Mouse (Mus musculus) cerebellum, postnatal 10 days (tissue): ENCODE data around the gene Rapgefl1.
"Not testable (repeated sequence)": the region's sequence is repeated elsewhere in the genome, so short reads cannot be mapped to it uniquely, and the experiment has no call there.

Experiments used
- DNase-seq, 2 experiments: peaks; one replicate each; pipeline ENCODE4 v3.0.0; 2021; ENCODE audit warnings: mixed read lengths in 2 of 2

The Rapgefl1 gene

GRCm38 (mm10) chr11:98816706-98817239 lies 19.8 kb upstream of the Rapgefl1 start:
- DNase-seq = no peak

DNA sequence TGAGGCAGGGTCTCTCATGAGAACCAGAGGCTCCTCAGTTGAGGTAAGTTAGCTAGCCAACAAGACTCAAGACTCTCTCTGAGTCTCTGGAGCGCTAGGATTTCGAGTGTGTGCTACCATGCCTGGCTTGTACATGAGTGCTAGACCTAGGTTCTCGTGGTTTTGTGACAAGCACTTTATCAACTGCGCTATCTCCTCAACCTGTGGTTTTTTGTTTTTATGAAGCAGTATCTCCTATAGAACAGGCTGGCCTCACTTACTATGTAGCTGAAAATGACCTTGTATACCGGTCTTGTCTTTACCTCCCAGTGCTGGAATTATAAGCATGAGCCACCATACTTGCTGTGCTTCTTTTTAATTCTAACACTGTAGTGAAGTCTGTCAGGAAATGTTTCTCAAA lies 15.6 kb upstream of the Rapgefl1 start:
- DNase-seq = no peak

DNA sequence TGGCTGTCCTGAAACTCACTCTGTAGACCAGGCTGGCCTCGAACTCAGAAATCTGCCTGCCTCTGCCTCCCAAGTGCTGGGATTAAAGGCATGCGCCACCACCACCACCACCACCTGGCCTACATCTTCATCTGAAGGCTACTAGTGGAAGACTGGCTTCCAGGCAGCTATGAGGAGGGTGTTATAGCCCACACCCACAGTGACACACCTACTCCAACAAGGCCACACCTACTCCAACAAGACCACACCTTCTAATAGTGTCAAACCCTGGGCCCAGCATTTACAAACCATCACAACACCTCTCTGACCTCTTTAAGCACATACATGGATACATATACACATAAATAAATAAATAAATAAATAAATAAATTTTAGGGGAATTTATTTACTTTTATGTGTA lies 10.5 kb upstream of the Rapgefl1 start:
- not testable (repeated sequence) for DNase-seq

DNA sequence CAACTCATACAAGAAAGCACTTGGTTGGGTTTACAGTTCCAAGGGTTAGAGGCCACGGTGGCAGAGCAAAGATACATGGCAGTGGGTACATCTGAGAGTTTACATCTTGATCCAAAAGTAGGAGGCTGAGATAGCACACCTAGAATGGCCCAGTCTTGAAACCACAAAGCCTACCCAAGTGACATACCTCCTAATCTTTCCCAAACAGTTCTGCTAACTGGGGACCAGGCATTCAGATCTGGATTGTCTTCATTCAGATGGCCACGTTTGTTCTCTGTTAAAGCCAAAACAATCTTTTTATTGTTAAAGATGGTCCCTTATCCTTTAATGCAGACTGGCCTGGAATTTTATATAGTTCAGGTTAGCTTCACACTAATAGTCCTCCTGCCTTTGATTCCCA lies 8.7 kb upstream of the Rapgefl1 start:
- DNase-seq = no peak

- DNase-seq = peak; percentile 45 to 69
Measured at GRCm38 (mm10) chr11:98829091-98829775, 7.4 kb upstream of the Rapgefl1 start.

DNA sequence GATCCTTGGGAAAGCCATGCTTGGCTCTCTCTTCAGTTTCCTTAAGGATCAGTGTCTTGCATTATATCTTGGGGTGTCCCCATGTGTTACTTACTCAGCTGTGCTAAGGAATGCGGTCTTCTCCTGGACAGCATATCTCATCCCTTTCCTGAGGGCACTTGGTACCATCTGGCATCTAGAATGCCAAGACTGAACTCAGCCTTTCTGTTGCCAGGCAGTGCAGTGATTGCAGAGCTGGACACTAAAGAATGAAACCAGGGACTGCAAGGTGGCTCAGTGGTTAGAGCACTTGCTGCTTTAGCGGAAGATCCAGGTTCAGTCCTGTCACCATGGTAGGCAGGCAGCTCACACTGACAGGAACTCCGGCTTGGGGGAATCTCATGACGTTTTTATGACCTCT lies 6.7 kb upstream of the Rapgefl1 start:
- DNase-seq = no peak

DNA sequence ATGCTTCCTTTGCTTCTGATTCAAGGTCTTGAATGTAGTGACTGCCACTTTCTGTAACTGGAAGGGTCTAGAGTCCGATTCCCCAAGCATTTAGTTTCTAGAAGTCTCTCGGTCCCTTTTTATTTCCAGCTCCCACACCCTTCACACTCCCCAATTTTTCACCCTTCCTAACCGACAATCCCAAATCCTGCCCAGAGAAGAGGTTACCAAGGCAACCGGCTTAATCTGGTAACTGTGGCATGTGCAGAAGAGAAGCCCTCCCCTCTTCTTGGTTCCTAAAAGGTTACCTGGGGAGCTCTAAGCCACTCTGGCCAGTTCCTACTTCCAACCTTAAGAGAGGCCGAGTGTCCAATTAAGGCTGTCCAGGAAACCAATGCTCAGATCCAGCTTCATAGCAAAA lies 1.3 kb upstream of the Rapgefl1 start:
- no peak for DNase-seq

DNA sequence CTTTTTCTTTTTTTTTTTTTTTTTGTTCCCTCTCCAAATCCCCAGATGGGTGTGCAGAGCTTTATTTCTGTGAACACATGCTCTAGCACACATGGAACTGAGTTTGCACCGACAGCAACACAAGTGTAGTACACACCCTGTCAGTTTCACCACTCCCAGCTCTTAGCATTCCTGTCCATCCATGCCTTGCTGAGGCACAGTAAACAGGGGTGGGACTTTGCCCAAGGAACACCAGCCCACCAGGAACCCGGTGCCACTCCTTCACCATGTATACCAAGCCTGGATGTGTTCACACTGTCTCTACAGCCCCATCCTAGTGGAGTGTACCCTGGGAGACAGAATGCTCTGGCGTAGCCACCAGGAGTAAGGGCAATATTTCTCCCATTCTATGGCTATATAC lies 860 bp upstream of the Rapgefl1 start:
- no peak for DNase-seq

DNA sequence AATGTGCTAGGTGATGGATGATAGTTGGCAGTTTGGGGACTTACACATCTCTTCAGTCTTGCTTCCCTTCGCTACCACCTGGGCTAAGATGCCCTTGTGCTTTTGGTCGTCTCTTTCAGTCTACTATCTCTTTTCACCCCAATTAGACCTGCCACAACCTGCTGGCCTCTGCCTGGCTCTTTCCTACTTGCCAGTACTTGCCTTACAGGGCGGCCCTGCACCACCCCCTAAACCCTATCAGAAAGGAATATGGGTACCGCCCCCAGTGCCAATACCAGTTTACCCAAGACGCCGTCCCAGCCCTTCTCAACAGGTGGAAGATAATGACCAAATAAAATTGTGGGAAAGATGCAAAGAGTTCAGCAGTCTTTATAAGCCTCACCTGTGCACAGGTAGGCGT lies 457 bp upstream of the Rapgefl1 start:
- DNase-seq = no peak

- DNase-seq = no peak
Measured at GRCm38 (mm10) chr11:98837231-98837704, 683 bp downstream of the Rapgefl1 start.

DNA sequence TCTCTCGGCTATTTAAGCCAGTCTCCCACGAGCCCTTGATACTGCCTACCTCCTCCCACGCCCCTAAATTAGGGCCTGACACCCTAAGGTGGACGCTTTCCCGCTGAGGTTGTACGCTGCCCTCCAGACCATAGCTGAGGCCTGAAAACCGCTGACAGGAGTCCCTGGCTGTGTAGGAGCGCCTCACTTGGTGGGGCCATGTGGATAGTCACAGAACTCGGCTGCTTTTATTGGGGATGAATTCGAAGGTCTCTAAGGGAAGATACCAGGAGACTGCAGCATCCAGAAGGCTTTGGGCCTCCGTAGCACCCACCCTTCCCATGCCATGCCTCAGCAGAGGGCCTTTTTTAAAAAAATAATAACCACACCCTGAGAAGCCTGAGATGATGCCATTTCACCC lies 1.3 kb downstream of the Rapgefl1 start:
- no peak for DNase-seq

DNA sequence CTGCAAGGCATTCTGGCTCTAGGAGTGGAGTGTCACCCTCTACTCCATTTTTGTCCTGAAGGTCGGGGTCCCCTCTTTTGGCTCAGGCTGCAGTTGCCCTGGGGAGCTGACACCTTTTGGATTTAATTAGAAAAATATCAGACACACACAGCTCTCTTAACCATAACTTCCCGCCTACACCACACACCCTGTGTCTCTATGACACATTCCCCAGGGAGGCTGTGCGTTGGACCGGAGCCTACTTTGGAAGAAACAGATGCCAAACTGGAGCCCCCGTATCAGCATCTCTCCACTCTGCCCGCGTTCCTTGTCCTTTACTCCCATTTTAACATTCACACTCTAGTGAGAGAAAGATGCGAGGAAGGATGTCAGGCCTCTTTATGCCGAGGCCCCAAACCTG lies 1.9 kb downstream of the Rapgefl1 start:
- peak in 1 of 2 experiments; percentile 43 for DNase-seq

DNA sequence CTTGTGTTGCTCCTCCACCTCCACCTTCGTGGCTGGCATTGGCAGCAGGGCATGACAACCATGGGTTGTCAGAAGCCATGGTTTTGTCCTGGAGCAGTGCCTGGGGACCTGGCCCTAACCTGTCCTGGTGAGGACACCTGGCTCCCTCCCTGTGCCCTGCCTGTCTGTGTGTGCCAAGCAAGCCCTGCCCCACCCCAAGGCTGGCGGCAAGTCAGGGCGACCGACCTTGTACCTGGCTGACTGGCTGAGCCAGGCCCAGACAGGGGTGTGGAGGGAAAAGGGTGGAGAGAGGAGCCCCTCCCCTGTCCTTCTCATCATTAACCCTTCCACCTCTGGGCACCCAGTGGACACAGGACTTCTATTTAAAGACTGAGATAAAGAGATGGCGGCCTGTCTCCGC lies 2.8 kb downstream of the Rapgefl1 start:
- DNase-seq = peak in 1 of 2 experiments; percentile 37

DNA sequence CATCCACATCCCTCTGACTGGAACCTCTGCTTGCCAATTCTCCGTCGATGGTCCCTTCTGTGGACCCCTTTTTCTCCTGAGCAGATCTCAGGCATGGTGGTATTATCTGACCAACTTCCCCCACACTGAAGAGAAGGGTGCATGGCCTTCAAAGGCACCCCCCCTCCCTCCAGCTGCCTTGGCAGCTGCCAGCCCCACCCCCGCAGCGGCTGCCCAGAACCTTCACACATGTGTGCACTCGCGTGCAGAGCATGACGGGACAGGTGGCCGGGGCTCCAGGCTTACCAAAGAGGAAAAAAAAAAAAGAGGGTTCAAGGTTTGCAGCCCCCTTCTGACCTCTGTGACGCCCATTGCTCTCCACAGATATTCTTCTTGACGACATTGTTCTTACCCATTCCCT lies 3.3 kb downstream of the Rapgefl1 start:
- DNase-seq = no peak

DNA sequence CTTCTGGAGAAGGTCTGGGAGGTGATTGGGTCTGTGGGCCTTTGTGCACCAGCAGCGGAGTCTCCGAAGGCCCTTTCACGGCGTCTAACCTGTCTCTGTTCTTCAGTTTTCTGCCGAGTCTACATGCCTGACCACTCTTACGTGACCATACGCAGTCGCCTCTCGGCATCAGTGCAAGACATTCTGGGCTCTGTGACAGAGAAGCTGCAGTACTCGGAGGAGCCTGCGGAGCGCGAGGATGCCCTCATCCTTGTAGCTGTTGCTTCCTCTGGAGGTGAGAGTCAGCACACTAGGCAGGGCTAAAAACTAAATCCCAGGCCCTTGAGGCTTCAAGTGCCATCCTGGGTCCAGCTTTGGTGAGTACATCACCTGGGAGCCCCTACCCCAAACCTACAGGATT lies 9.4 kb downstream of the Rapgefl1 start:
- DNase-seq = peak; percentile 75 to 80

GRCm38 (mm10) chr11:98846865-98847604 lies 10.4 kb downstream of the Rapgefl1 start:
- no peak for DNase-seq

GRCm38 (mm10) chr11:98849196-98849894 lies 12.8 kb downstream of the Rapgefl1 start:
- DNase-seq = peak in 1 of 2 experiments; percentile 34

DNA sequence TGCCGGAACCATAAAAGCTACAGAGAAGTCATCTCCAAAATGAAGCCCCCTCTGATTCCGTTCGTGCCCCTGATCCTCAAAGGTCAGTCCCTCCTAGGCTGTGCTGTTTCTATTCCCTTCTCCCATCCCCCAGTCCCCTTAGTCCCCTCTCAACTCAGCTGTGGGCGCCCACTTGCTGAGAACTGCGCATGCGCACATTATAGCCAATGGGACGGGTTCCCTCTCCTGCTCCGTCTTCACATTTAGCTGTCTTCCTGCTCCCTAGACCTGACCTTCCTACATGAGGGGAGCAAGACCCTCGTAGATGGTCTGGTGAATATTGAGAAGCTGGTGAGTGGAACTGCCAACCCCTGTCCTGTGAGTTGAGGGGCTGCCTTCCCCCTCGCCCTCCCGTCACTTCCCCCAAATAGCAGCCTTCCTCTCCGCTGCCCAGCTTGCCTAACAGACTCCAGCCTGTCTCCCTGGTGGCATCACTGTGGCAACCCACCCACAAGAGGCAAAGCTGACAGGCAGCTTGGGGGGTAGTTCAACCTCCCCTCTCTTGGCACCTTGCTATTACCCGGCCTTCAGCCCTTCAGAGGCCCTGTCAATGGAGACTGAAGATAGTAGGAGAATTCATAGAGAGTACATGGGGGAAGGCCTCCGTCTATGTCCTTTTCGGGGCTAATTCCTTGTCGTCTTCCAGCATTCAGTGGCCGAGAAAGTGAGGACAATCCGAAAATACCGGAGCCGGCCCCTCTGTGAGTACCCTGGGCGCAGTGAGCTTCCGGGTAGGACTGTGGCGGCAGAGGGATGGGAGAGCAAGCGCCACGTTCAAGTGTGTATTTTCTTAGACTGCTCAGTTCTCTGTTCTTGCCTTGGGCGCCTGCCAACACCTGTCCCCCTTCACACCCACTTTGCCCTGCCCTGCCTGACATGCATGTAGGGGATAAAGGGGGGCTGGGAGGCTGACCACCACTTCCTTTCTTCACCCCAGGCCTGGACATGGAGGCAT lies 13.8 kb downstream of the Rapgefl1 start:
- peak; percentile 77 to 78 for DNase-seq

GRCm38 (mm10) chr11:98854116-98854515 lies 17.5 kb downstream of the Rapgefl1 start:
- DNase-seq = no peak

- DNase-seq = no peak
Measured at GRCm38 (mm10) chr11:98854659-98855058, 18.1 kb downstream of the Rapgefl1 start.

DNA sequence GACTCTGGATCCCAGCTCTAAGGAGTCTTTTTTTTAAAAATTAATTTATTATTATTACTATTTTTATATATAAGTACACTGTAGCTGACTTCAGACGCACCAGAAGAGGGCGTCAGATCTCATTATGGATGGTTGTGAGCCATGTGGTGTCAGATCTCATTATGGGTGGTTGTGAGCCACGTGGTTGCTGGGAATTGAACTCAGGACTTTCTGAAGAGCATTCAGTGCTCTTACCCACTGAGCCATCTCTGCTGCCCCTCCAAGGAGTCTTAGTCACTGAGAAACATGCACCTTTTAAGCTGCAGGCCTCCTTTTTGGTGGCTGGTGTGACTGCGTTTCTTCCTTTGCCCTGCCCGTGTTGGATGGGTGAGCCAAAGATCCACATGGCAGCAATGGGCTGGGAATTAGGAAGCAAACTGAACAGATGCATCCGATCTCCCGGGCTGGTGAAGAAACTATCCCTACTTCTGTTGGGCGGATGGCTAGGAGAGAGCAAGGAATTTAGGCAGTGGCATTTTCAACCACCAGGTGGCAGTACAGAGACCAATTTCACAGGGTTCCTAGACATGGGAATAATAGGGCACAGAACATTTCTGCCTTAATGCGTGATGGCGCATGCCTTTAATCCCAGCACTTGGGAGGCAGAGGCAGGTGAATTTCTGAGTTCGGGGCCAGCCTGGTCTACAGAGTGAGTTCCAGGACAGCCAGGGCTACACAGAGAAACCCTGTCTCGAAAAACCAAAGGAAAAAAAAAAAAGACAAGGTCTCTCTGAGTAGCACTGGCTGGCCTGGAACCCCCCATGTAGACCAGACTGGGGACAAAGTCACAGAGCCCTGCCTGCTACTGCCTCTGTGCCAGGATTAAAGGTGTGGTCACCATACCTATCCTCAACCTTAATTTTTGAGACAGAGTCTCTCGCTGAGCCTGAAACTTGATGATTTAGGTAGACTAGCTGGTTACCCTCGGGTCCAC lies 22.5 kb downstream of the Rapgefl1 start:
- peak; percentile 93 to 96 for DNase-seq
